Mouse (Mus musculus): ENCODE results near the gene Kif11.

Gene Kif11

GRCm38 (mm10) chr19:37443631-37444140, 67.5 kb downstream of the Kif11 start:
- DNase-seq (ENCODE audit: low spot score), result no peak

DNA sequence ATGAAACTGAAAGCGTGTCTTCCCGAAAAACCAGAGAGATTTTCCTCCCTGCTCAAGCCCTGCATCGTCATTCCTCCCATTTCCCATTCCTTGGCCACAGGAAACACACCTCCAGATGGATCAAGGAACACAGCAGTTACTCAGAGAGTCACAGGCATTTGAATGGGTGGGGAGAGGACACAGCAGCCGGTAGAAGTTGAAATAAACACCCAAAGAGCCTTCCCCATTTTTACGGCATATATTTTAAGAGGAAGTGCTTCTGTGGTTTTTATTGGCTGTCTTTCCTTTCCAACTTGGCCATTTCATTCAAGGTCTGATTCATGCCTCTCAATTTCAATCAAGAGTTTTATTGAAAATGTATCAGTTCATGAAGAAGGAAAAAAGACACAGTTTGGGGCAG, 72.0 kb downstream of the Kif11 start:
- DNase-seq (ENCODE audit: low spot score), result no peak

GRCm38 (mm10) chr19:37449246-37449645, 73.0 kb downstream of the Kif11 start:
- DNase-seq (ENCODE audit: low spot score), result no peak

GRCm38 (mm10) chr19:37455528-37455927, 79.3 kb downstream of the Kif11 start:
- DNase-seq (ENCODE audit: low spot score), result no peak

- no peak for DNase-seq (ENCODE audit: low spot score)
Observed at GRCm38 (mm10) chr19:37455961-37456360, 79.8 kb downstream of the Kif11 start.

DNA sequence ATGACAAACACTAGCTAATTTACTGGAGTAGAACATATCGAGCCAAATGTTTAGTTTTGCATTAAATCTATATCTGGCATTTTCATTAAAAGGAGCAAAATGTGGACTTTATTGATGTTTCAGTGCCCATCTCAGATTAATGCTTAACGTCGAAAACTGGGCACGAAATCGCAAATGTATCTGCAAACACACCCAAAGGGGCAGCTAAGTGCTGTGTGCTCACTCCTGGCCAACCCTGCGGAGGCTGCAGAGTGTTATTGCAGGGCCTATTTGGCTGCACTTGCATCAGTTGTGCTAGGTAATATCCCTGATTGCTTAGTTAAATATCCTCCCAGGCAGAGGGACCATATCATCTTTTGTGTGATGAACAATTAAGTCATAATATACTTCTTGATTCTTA, 81.8 kb downstream of the Kif11 start:
- DNase-seq (ENCODE audit: low spot score), result no peak

- DNase-seq (ENCODE audit: low spot score), result no peak
Observed at GRCm38 (mm10) chr19:37466403-37466802, 90.2 kb downstream of the Kif11 start.

DNA sequence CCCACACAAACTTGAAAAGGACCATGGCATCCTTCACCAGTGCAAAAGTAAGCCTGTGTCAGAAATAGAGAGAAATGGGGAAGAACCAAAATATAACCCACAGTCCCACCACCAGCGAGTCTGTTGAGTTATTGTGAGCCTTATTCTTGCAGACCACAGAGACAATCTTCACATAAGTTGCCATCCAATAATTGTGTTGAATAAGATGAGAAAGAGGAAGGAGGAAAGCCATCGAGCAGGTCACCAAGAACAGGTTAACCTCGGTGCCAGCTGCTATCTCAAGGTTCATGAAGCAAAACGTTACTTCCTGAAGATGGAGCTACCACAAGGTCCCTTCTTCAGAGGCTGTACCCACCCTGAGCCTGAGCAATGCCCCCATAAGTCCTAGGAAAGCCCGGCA, 90.8 kb downstream of the Kif11 start:
- DNase-seq (ENCODE audit: low spot score), result no peak

DNA sequence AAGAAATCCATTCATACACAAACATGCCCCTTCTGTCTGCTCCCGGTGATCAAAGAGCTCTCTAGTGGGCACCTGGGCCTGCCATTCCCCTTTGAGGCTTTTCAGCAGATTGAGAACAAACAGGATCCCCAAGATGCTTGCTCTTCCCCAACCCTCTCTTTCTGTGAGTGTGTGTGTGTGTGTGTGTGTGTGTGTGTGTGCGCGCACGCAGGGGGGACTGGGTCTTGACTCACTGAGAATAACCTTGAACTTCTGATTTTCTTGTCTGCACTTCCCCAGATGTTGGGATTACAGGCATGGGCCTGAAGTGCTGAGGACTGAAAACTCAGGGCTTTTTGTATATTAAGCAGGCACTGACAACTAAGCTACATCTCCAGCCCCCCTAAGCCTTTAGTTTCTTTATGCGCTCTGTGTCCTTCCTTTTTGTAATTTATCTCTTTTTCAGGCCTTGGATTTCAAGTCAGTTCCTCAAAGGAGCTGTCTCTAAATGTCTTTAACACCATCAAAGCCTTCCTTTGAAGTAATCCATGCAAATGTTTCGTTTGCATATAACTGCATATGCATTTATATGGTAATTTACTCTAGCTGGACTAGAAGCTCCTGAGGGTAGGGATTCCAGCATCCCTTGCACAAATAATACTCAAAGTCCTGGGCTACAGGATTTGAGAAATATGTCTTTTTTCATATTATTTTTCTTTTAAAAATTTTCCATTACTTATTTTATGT, 92.8 kb downstream of the Kif11 start:
- no peak for DNase-seq (ENCODE audit: low spot score)

Data from ovary, postnatal 14 days (tissue).